ENCODE assay signal across 9 mouse cellular contexts in the genomic region with DNA sequence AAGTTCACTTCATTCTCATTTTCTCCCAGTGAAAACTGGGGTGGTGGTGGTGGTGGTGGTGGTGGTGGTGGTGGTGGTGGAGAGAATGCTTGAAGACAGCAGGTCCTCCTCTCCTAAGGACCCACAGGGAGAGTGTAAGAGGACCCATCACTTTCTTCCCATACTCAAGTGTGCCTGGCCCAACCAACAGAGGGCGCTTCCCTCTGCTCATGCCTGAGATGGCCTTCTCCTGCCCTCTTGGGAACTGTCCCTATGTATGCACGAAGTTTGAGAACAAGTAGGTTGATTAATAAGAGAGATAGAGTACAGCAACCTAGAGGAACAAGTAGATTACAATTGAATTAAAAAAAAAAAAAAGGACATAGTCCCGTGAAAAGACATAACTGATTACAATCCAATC.
DNase-seq lines count a peak whose midpoint lies in the region; ATAC-seq and TF ChIP-seq lines count a peak whose summit lies in the region.
"Had no signal": no experiment of that assay in that cellular context is flagged by ENCODE, and none has a peak within 500 bp of the region (broad histone marks: within the 10 kb centered on the region; RNA-seq: fewer than 3 reads in every experiment).

No protein-coding gene starts in this region.

- H3K4me1 ChIP-seq in hindbrain, postnatal 0 days (ENCODE audit: insufficient read depth, low read length), result no peaks in the 10 kb centered on the region
- H3K4me1 ChIP-seq in hindbrain, embryonic 10.5 days (replicated peaks), result no peaks in the 10 kb centered on the region
- H3K4me1 ChIP-seq in ES-Bruce4 (ENCODE audit: control insufficient read depth, insufficient read depth, low read length), result no peaks in the 10 kb centered on the region
- H3K4me1 ChIP-seq: megakaryocyte, embryonic 14.5 days had no signal

- no peaks in the 10 kb centered on the region for H3K9me3 ChIP-seq in hindbrain, postnatal 0 days (ENCODE audit: low read length)
- H3K9me3 ChIP-seq in hindbrain, embryonic 10.5 days, result no peaks in the 10 kb centered on the region
- no peaks in the 10 kb centered on the region for H3K9me3 ChIP-seq in ES-Bruce4 (replicated peaks; ENCODE audit: control insufficient read depth, insufficient read depth, low read length, poor library complexity, severe bottlenecking)

- no peaks in the 10 kb centered on the region for H3K36me3 ChIP-seq in hindbrain, postnatal 0 days (ENCODE audit: insufficient read depth, low read length)
- H3K36me3 ChIP-seq in hindbrain, embryonic 10.5 days, result no peaks in the 10 kb centered on the region
- H3K36me3 ChIP-seq in ES-Bruce4 (ENCODE audit: control insufficient read depth, insufficient read depth, low read length, poor library complexity, severe bottlenecking), result no peaks in the 10 kb centered on the region

- DNase-seq in hindbrain, postnatal 0 days (ENCODE audit: low spot score), result peak; percentile 10
- no peak for DNase-seq in hindbrain, embryonic 10.5 days (ENCODE audit: low spot score)
- peak; percentile 24 for DNase-seq in 3T3-L1 (ENCODE audit: low read depth, low spot score)
- DNase-seq in embryo, embryonic 11 days, result peak; percentile 28
- peak; percentile 54 for DNase-seq in retina, embryonic 14.5 days (ENCODE audit: low spot score)
- DNase-seq in Muller cell, postnatal 12 days (ENCODE audit: inconsistent ontology term), result no peak
- DNase-seq in layer of hippocampus, adult 9-10 months (ENCODE audit: low spot score), result no peak

- H3K9ac ChIP-seq in hindbrain, postnatal 0 days (replicated peaks; ENCODE audit: low read length), result no peak overlapping the region
- no peak overlapping the region for H3K9ac ChIP-seq in ES-Bruce4 (ENCODE audit: low read depth, poor library complexity, severe bottlenecking)

- H3K4me3 ChIP-seq in hindbrain, postnatal 0 days (ENCODE audit: low read length), result no peak overlapping the region
- H3K4me3 ChIP-seq in hindbrain, embryonic 10.5 days, result no peak overlapping the region
- H3K4me3 ChIP-seq in ES-Bruce4 (ENCODE audit: low read depth, low read length), result no peak overlapping the region

- TF ChIP-seq EP300 in ES-Bruce4 (IDR thresholded peaks at IDR 0.05; ENCODE audit: insufficient read depth, low read depth, low read length), result no peak

- no peak for ATAC-seq in hindbrain, postnatal 0 days

- TF ChIP-seq POLR2A in ES-Bruce4 (IDR thresholded peaks at IDR 0.05; ENCODE audit: insufficient read depth, low read length), result no peak

- no peaks in the 10 kb centered on the region for H3K27me3 ChIP-seq in hindbrain, postnatal 0 days (ENCODE audit: insufficient read depth, low read length)
- no peaks in the 10 kb centered on the region for H3K27me3 ChIP-seq in hindbrain, embryonic 10.5 days (ENCODE audit: insufficient read depth, poor library complexity, severe bottlenecking)
- no peaks in the 10 kb centered on the region for H3K27me3 ChIP-seq in ES-Bruce4 (ENCODE audit: control insufficient read depth, insufficient read depth, low read length, poor library complexity, severe bottlenecking)
- H3K27me3 ChIP-seq: megakaryocyte, embryonic 14.5 days had no signal

- no peak overlapping the region for H3K27ac ChIP-seq in hindbrain, postnatal 0 days
- no peak overlapping the region for H3K27ac ChIP-seq in hindbrain, embryonic 10.5 days
- no peak overlapping the region for H3K27ac ChIP-seq in ES-Bruce4 (ENCODE audit: insufficient read depth, low read length)

- 37% methylated on average over 3 of the region's 3 CpGs for WGBS in hindbrain, postnatal 0 days
- 57% methylated on average over 3 of the region's 3 CpGs for WGBS in hindbrain, embryonic 10.5 days

- peak; percentile 55; the same call in 1 of the 2 replicates for TF ChIP-seq CTCF in hindbrain, postnatal 0 days (IDR thresholded peaks at IDR 0.05; ENCODE audit: low read depth)
- peak; percentile 67 for TF ChIP-seq CTCF in ES-Bruce4 (IDR thresholded peaks at IDR 0.05; ENCODE audit: low read depth, low read length)

- H3K4me2 ChIP-seq in hindbrain, postnatal 0 days (ENCODE audit: low read depth, low read length), result no peak overlapping the region

Comparison
In these comparisons a context has a peak if more than half of its experiments do, and no peak if none do; other contexts are left out.
1. DNase-seq: peak in hindbrain, postnatal 0 days (single experiment), 3T3-L1 (single experiment), embryo, embryonic 11 days (single experiment) and retina, embryonic 14.5 days (single experiment); none in hindbrain, embryonic 10.5 days (single experiment), Muller cell, postnatal 12 days (single experiment) and layer of hippocampus, adult 9-10 months (single experiment).